Mouse (Mus musculus): ENCODE measurements around the gene Tpm1.

The Tpm1 gene

DNA sequence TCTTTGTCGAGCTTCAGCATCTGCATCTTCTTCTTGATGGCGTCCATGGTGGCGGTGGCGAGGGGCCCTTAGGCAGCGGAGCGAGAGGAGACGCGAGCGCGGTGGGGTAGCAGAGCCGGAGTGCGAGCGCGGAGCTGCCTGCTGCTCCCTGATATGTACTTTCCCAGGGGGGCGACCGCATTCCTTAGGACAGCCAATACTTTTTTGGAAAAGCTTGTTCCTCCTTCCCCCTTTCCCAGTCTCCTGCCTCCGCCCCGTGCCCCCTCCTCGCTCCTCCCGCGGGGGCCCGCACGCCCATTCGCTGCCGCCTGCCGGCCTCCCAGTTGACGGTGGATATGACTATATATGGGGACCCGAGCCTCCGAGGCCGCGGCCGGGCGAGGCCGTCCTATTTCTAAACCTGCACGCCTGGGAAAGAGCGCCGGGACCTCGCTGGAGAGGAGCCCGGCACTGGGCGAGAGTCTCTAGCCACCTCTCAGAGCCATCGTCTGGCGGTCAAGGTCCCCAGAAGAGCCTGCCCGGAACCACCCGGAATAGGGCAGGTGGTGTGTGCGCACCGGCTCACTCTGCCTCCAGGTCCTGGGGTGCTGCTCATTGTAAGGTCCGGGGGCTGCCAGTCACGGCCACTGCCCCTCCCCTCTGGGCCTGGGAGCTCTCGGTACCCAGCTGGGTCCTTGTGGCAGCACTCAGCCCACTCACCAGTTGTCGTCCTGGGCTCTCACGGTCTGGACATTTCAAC, at the start of gene Tpm1:
Gene Tpm1, minus strand, starts transcription at position 321 of the 739 bp plus-strand sequence.
- no peak for DNase-seq (ENCODE audit: extremely low spot score, low read depth, low spot score)

DNA sequence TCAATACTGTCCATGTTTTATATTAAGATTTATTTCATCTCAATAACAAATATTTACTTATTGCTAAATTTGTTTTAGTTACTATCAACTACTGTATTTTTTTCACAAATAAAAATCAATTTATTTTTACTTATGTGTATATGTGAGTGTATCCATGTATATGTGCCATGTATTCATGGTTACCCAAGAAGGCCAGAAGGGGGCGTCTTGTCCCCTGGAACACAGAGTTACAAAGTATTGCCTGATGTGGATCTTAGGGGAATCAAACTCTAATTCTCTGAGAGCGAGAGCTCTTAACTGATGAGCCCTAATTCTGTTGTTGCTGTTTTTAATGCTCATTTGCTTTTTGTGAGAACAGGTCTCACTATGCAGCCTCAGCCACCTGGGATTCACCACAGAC, 45.2 kb upstream of the Tpm1 start:
- DNase-seq (ENCODE audit: extremely low spot score, low read depth, low spot score) = no peak

DNA sequence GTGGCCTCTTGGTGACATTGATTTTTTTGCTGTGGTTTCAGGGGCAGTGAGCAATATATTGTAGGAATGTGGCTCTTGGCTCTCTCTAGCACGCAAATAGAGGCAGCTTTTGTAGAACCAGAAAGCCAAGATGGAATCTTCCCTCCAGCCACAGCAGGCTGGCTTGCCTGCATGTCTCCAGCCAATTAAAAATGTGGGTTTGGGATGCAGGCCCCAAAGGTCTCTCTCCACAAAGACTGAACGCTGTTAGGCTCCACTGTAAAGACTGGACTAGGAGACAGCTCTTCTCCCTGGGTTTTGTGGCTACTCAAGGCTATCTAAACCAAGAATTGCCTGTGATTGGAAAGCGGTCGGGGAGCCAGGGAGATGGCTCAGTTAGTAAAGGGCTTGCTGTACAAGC, 43.0 kb upstream of the Tpm1 start:
- no peak for DNase-seq (ENCODE audit: extremely low spot score, low read depth, low spot score)

DNA sequence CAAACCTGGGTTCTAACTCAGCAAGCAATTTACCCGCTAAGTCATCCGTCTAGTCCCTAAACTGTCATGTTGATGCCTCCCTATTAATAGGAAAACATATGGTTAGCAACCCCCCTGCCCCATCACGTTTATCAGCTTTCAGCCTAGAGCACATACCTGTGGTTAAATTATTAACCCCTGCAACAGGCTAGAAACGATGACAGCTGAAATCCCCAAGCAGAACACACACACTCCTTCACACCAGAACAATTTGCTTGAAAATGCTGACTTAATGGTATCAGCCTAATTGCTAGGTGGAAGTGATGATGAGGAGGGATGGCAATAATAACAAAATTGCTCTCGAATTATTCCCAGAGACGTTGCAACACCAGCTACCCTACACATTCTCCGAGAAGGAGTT, 42.4 kb upstream of the Tpm1 start:
- DNase-seq (ENCODE audit: extremely low spot score, low read depth, low spot score) = no peak

DNA sequence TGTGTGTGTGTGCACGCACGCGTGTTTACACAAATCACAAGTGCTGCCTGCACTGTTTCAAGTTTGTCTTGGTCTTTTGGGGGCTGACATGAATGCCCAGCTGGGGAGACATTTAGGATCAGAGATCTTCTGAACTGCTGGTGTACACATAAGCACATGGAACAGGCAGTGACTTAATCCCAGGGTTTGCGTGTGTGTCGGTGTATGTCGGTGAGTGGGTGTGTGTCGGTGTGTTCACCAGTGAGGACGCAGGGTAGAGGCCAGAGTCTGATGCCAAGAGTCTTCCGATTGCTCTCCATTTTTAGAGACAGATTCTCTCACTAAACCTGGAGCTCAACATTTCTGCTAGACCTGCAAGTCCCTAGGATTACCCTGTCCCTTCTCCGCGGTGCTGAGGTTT, 41.9 kb upstream of the Tpm1 start:
- no peak for DNase-seq (ENCODE audit: extremely low spot score, low read depth, low spot score)

DNA sequence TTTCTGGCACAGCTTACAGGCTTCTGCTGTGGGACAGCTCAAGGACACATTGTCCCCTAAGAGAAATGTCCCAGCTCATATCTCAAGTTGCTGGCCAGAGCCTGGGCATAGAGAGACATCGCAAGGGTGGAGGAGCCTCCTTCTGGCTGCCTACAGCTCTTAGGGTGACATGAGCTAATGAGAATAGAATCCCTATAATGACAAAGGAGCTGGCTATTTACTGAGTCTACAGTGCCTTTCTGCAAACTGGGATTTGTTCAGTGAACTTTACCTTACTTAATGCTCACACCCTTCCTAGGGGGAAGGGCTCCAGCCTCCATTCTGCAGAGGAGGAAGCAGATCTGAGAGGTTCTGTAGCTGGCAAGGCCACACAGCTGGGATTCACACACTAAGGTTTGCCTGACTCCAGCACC, 41.4 kb upstream of the Tpm1 start:
- DNase-seq (ENCODE audit: extremely low spot score, low read depth, low spot score) = no peak

DNA sequence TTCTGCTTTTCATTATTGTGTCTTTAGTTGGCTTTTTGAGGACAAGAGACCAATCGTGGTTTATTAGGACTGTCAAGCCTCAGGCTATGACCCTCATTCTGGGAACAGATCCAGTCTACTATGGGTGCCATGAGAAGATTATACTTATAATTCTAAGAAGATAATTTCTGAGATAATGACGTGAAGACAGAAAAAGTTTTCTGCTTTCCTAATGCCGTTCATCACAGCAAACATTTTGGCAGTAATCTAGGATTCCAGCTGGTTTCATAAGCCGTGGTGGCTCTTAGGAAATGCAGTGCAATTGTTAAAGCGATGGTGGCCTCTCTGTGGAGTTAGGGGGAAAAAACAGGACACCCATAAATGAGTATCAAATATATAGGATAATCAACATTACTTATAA, 40.0 kb upstream of the Tpm1 start:
- no peak for DNase-seq (ENCODE audit: extremely low spot score, low read depth, low spot score)

DNA sequence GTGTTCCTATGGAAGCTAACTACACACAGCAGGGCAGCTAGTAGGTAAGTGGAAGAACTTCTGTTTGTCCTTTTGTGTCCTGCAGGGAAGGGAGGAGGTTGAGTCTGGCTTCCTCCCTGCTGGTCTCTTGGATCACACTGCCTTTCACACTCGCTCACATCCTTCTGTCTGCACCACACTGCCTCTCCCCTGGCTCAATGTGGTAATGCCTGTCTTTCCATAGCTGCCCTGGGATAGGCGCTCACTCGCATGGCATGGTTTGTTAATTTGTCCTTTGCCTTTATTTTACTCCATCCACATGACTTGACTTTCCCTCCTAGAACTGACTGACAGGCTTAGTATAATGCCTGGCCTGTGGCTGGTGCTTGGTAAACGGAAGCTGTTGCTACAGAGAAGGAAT, 34.6 kb upstream of the Tpm1 start:
- DNase-seq (ENCODE audit: extremely low spot score, low read depth, low spot score) = no peak

DNA sequence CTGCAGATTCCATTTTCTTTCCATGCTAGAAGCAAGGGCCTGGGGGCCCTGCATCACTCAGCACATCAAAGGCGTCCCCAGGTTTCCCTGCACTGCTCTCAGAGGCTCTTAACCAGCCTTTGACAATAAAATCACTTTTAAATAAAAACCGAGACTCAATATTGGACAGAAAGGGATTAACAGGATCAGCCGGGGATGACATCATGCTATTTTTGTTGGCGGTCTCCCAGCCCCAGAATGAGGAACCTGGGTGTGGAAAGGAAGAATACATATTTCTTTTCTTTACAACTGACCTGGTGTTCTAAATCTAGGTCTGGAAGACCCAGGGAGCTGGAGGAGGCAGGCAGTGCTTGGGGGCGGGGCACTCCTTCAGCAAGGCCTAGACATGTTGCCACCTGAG, 32.5 kb upstream of the Tpm1 start:
- DNase-seq (ENCODE audit: extremely low spot score, low read depth, low spot score) = no peak

DNA sequence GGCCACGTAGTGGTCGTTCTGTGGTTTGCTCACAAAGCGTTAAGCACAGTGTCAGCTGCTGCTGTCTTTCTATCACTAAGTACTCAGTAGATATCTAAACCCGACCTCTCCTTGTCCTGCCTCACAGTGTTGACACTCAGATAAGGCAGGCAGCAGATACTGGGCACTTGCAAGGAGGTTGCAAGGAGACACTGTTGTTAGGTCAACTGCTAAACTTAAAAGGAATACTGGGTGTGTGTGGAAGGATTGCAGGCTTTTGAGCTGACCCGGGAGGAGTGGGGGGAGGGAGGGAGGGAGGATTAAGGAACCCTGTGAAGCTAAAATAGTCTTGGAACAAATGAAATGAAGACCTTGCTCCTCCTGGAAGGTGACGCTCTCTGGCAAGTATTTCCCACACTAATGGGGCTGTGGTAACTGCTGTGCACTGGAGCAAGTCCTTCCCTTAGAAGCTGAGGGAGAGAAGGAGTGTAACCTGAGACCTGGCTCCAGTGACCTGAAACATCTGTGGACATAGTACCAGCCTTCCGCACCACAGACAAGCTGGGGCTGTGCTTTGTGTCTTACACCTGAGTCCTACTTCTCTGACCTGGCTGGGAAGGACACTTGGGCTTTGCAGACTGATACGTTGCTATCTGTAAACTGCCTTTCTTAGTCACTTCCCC, 28.6 kb upstream of the Tpm1 start:
- peak; percentile 37 for DNase-seq (ENCODE audit: extremely low spot score, low read depth, low spot score)

DNA sequence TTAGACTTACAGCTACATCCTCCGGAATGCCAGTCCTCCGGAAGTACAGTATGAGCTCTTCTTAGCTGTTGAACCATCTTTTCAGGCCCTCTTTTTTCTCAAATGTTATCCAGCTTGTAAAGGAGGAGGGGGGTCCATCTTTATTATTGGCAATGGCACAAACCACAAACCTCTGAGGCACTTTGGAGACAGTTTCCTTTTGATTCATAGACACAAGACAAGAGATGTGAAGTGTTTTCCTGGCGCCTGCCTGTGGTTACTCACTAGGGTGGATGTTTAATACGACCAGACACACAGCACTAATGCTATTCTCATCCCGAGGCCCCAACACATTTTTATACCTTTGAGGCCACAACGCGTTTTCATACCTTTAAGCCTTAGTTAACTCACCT, 28.1 kb upstream of the Tpm1 start:
- DNase-seq (ENCODE audit: extremely low spot score, low read depth, low spot score) = no peak

DNA sequence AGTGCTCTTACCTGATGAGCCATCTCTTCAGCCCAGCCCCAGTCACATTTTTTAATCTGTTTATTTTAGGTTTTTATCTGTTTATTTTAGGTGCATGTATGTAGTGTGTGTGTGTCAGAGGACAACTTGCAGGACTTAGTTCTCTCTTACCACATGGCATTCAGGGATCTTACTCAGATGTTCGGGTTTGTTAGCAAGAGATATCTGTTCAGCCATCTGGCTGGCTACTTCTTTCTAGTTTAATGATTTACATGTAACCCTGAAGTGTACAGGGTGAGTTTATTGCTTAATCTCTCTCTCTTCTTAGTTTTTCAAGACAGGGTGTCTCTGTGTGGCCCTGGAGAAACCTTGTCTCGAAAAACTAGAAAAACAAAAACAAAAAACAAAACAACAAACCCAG, 23.0 kb upstream of the Tpm1 start:
- DNase-seq (ENCODE audit: extremely low spot score, low read depth, low spot score) = no peak

DNA sequence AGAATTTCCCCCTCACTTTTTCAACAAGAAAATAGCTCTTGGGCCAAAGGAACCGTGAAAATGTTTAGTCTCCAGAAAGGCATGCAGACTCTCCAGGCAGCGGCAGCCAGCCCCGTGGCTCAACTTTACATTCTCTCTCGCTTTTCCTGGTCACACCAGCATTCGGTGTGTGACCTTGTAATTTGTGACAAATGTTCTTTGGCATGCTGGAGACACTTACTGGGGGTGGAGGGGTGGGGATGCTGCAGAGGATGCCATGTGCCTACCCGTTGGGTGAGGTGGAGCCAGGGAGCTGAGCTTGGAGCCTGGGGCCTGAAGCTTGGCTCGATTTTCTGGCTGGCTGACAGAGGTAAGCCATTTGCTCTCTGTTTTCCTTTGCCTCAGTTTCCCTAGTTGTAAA, 22.4 kb upstream of the Tpm1 start:
- DNase-seq (ENCODE audit: extremely low spot score, low read depth, low spot score) = no peak

DNA sequence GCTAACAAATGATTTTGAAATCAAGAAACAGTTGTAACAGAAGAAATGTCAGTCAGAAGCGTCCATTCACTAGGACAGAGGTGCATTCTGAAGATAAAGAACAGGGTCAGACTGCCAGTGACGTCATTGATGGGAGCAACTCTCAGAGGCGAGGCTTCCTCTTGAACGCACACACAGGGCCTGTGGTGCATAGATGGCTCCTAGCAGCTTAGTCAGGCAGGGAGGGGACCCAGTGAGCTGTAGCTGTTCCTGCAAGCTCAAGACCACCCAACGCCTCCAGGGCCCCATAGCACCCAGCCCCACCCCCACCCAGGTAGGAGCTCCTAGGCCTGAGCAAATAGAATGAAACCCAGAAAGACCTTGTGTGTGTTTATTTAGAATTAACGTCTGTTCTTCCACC, 21.9 kb upstream of the Tpm1 start:
- no peak for DNase-seq (ENCODE audit: extremely low spot score, low read depth, low spot score)

DNA sequence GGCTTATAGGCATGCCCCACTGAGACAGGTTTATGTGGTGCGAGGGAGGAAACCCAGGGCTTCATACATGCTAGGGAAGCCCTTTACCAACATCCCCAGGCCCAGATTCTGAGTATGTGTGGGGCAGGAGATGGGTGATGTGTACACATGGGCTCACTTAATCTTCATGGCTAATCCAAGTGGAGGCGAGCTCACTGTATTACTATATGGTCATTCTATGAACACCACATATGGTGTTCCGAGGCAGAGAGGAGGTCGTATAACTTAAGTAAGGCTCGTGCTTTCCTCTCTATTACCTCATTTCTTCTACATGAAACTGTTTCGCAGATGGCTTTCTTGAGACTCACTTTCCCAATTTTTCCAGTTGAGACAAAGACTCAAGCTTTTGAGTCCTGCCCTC, 17.4 kb upstream of the Tpm1 start:
- DNase-seq (ENCODE audit: extremely low spot score, low read depth, low spot score) = no peak

DNA sequence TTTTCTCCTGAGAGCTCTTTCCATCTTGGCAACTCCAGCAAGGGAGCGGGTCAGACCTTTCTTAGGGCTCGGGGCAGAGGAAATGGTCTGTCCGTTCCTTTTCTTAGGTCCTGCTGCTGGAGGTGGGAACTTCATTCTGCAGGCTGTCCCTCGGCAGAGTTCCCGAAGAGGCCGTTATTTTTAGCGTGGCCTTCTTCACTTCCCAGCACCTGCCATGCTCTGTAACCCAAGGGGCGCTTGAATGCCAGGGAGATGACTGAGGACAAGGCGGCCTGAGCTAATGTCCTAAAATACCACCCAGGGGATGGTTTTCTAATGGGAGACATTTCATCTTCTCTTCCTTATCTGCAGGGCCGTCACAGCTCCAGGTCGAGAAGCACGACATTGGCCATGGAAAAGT, 10.5 kb upstream of the Tpm1 start:
- DNase-seq (ENCODE audit: extremely low spot score, low read depth, low spot score) = no peak

DNA sequence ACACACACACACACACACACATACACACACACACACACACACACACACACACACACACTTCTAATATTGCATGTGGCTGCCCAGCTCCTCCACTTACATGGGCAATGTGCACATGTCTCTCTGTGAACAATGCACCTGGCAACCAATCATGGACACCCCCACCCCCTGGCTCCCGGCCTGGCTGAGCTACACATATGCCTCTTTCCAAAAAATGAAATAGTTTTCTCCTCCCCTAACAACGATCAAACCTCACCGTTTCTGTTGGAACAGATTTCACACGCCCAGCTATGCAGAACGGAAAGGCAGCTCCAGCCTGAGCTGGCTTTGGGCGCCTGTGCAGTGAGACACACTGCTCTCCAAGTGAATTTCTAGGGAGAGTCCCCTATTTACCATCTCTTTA, 9.2 kb upstream of the Tpm1 start:
- no peak for DNase-seq (ENCODE audit: extremely low spot score, low read depth, low spot score)

DNA sequence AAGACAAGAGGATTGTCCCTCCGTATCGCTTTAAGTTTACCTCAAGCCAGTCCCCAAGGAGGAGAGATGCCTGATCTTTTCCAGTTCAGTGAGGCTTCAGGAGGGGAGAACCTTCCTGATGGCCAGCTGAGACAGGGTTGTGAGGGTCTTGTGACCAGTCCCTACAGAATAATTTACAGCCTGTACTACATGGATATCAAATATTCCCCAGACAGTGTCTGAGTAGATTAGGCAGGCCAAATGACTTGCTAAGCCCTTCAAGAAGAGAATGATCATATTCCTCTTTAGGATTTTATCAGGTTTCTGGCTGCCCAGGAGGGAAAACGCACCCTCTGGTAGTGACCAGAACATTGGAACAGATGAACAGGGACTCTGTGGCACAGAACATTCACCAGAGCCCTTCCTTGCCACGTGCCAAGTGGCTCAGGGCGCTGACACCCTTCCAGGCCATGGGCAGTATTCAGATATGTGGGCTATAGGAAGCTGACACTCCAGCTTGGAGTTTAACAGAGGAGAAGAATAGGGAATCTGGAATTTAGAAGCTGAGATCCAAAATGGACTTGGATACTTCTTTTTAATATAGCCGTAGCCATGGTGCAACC, 1.6 kb upstream of the Tpm1 start:
- DNase-seq (ENCODE audit: extremely low spot score, low read depth, low spot score) = no peak

DNA sequence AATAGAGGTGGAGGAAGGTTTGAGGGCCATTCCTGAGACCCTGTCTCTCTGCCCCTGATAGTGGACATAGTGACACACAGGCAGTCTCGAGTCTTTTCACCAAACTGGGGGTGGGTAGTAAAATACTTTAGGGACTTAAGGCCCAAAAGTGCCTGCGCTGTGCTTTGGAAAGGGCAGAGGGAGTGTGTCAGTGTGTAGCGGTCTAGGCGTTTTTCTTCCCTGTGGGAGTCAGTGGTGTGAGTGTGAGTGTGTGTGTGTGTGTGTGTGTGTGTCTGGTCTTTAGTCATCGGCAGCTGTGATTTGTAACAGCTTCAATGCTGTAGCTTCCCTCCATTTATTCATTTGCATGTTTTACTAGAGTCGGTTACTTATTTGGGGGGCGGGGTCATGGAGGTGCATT, 630 bp upstream of the Tpm1 start:
- DNase-seq (ENCODE audit: extremely low spot score, low read depth, low spot score) = no peak

DNA sequence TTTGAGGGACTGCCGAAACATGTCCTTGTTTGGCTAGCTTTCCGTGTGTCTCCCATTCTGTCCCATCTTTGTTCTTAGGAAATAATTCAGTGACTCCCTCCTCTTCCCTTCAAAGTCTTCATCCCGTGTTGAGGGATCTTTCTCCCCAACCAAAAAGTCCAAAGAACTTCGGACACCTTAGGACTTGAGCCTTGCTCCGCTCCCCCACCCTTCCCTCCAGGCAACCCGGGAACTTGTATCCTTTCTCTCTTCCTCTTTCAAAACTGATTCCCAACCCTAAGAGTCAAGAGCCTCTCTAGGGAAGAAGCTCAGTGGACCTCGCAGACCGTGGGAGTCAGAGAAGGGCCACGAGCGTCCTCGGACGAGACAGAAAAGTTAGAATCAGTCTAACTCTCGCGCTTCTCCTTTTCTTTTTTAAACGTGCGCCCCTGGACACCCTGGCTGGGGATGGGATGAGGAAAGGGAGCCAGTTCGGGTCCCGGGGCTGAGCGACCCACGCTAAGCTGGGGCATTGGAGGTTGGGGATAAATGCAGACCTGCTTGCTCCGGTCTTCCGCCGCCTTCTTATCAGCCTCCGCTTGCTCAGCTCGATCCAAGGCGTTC, 622 bp downstream of the Tpm1 start:
- DNase-seq (ENCODE audit: extremely low spot score, low read depth, low spot score) = no peak

DNA sequence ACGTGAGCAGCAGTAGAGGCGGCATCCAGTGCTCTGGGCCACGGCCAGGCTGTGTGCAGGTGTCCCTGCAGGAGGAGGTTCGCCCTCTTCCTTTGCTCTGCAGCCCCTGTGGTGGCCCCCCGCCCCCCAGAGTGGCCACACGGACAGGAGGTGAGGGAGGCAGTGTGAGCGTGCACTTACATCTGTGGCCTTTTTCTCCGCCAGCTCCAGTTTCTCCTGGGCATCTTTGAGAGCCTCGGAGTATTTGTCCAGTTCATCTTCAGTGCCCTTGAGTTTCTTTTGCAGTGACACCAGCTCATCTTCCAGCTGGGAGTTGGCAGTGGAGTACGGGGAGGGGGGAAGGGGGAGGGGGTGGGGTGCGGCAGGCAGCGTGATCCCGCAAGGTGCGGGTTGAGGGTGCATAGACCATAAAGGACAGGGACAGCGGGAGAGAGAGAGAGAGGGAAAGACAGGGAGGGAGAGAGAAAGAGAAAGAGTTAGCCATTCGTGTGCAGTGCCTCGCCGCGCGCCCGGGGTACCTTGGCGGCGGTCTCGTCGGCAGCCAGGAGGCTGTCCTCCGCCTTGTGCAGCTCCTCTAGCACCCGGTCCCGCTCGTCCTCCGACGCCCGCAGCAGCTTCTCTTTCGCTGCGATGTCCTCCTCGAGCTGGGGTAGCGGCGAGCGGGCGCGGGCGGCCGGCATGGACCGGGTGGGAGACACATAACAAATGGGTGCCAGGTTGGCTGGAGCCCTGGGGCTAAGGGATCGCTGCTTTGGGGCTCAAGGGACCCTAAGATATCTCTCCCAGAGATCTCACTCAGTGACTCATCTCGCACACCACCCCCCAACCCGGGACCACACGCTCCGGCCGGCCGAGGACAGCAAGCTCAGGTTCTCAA, 1.4 kb downstream of the Tpm1 start:
- no peak for DNase-seq (ENCODE audit: extremely low spot score, low read depth, low spot score)

Measured in hindlimb bud, embryonic 11.5 days (tissue).